Mouse (Mus musculus): ENCODE measurements around the gene Gnl1. TPM values are rescaled to one million over a fixed set of nuclear protein-coding genes. Genes with fewer than 3 reads are reported as not detected.

The Gnl1 gene
- polyA plus RNA-seq, 1 experiment from 2014 or later, result 57.9 TPM

GRCm38 (mm10) chr17:35967621-35968020, 12.0 kb upstream of the Gnl1 start:
- H3K36me3 ChIP-seq (replicated peaks), result peaks cover 40% of the 10 kb centered on the region
- no peaks in the 10 kb centered on the region for H3K9me3 ChIP-seq
- H3K27ac ChIP-seq, result no peak overlapping the region
- peaks cover 23% of the 10 kb centered on the region for H3K4me1 ChIP-seq
- 86% methylated on average over 2 of the region's 2 CpGs for WGBS
- no peak overlapping the region for H3K4me3 ChIP-seq (replicated peaks)
- no peak for ATAC-seq (ENCODE audit: low FRiP score)
- H3K4me2 ChIP-seq, result no peak overlapping the region
- no peak overlapping the region for H3K9ac ChIP-seq
- no peaks in the 10 kb centered on the region for H3K27me3 ChIP-seq

DNA sequence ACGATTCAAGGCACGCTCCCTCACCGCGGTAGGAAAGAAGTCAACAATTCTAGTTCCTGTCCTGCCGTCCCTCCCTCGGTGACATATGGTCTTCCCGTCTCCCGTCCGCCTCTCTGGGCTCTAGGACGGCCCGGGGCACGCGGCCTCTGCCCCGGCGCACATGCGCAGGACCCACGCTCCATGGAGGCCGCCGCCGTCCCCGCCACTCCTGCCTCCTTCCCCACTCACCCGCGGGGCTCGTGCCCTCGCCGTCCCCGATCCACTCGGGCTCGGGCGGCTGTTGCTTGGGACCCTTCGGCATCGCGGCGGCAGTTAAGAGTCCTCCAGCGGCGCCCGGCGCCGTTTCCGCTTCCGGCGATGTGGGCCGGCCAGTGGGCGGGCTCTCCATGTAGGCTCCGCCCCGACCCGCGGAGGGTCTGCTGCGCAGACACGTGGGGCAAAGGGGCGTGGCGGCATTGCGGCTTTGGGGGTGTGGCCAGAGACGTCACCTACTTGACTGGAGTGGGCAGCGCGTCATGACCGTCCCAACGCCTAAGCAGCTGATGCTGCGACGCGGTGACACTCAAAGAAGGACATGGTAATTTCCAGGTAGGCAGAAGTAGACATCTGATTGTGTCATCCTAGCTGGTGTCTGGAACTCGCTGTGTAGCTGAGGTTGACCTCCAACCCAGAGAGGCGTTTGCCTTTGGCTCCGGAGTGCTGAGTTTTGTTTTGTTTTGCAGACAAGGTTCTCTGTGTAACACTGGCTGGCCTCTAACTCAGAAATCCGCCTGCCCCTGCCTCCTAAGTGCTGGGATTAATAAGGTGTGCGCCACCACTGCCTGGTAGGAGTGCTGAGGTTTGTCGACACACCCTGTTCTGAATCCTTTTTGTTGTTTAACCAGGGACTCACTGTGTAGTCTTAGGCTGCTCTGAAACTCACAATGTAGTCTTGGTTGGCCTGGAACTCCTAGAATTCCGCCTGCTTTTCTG, 9.9 kb upstream of the Gnl1 start, which contains the start of gene Abcf1:
Abcf1 (minus strand) TSS at position 344 of the 972 bp plus-strand sequence.
- under 1% methylated on average over 68 of the region's 68 CpGs for WGBS
- Histone ChIP-seq H3K4me1 (peaks cover 23% of the 10 kb centered on the region), H3K36me3 (replicated peaks) (peaks cover 38% of the 10 kb centered on the region), H3K4me3 (replicated peaks) (peak within 1 kb of the TSS; percentile 90), H3K9ac (peak within 1 kb of the TSS; percentile 84), H3K27ac (peak within 1 kb of the TSS; percentile 48; the same call in 1 of the 2 replicates), H3K9me3 (no peaks in the 10 kb centered on the region), H3K27me3 (no peaks in the 10 kb centered on the region), H3K4me2 (peak within 1 kb of the TSS; percentile 89)
- peak; percentile 98 for ATAC-seq (ENCODE audit: low FRiP score)

GRCm38 (mm10) chr17:35972131-35972530, 7.5 kb upstream of the Gnl1 start:
- peaks cover 33% of the 10 kb centered on the region for H3K36me3 ChIP-seq (replicated peaks)
- H3K9me3 ChIP-seq, result no peaks in the 10 kb centered on the region
- no peaks in the 10 kb centered on the region for H3K27me3 ChIP-seq
- ATAC-seq (ENCODE audit: low FRiP score), result no peak
- no peak overlapping the region for H3K27ac ChIP-seq
- no peak overlapping the region for H3K4me2 ChIP-seq
- H3K9ac ChIP-seq, result no peak overlapping the region
- WGBS, result 83% methylated on average over 1 of the region's 1 CpGs
- H3K4me3 ChIP-seq (replicated peaks), result no peak overlapping the region
- peaks cover 23% of the 10 kb centered on the region for H3K4me1 ChIP-seq

- peaks cover 22% of the 10 kb centered on the region for H3K4me1 ChIP-seq
- H3K27ac ChIP-seq, result peak overlapping the region; percentile 95
- H3K4me2 ChIP-seq, result peak overlapping the region; percentile 90
- H3K9ac ChIP-seq, result peak overlapping the region; percentile 84
- no peaks in the 10 kb centered on the region for H3K9me3 ChIP-seq
- WGBS, result under 1% methylated on average over 41 of the region's 41 CpGs
- peak; percentile 86 for ATAC-seq (ENCODE audit: low FRiP score)
- peaks cover 33% of the 10 kb centered on the region for H3K36me3 ChIP-seq (replicated peaks)
- peak overlapping the region; percentile 78 for H3K4me3 ChIP-seq (replicated peaks)
- no peaks in the 10 kb centered on the region for H3K27me3 ChIP-seq
Observed at GRCm38 (mm10) chr17:35978811-35979400, 745 bp upstream of the Gnl1 start.

GRCm38 (mm10) chr17:35980363-35980754, 708 bp downstream of the Gnl1 start:
- Histone ChIP-seq H3K27ac (peak overlapping the region; percentile 95), H3K4me3 (replicated peaks) (peak overlapping the region; percentile 78), H3K36me3 (replicated peaks) (peaks cover 25% of the 10 kb centered on the region), H3K4me1 (peaks cover 22% of the 10 kb centered on the region), H3K9ac (peak overlapping the region; percentile 84), H3K9me3 (no peaks in the 10 kb centered on the region), H3K4me2 (peak overlapping the region; percentile 90), H3K27me3 (no peaks in the 10 kb centered on the region)
- WGBS, result 0% methylated on average over 23 of the region's 29 CpGs
- peak; percentile 28 for ATAC-seq (ENCODE audit: low FRiP score)

DNA sequence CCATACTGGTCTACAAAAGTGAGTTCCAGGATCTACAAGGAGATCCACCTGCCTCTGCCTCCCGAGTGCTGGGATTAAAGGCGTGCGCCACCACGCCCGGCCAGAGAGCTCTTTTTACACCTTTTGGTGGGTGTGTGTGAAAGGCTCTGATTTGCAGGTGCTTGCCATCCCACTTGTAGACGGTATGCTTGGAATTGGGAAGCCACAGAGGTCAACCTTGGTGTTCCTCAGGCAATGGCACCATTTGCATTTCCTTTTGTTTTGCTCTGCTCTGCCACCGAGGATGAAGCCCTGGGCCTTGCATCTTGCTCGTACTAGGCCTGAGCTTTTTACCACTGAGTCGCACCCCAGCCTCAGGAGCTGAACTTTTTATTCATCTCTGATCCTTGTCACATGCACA, 2.1 kb downstream of the Gnl1 start:
- no peak for ATAC-seq (ENCODE audit: low FRiP score)
- WGBS, result 87% methylated on average over 9 of the region's 9 CpGs
- Histone ChIP-seq H3K27me3 (no peaks in the 10 kb centered on the region), H3K27ac (no peak overlapping the region), H3K9ac (no peak overlapping the region), H3K4me1 (peaks cover 22% of the 10 kb centered on the region), H3K4me3 (replicated peaks) (no peak overlapping the region), H3K4me2 (no peak overlapping the region), H3K36me3 (replicated peaks) (peaks cover 38% of the 10 kb centered on the region), H3K9me3 (no peaks in the 10 kb centered on the region)

GRCm38 (mm10) chr17:35991781-35992180, 12.1 kb downstream of the Gnl1 start:
- Histone ChIP-seq H3K36me3 (replicated peaks) (peaks cover 30% of the 10 kb centered on the region), H3K9me3 (no peaks in the 10 kb centered on the region), H3K9ac (no peak overlapping the region), H3K27me3 (no peaks in the 10 kb centered on the region), H3K27ac (no peak overlapping the region), H3K4me3 (replicated peaks) (no peak overlapping the region), H3K4me2 (no peak overlapping the region), H3K4me1 (peaks cover 14% of the 10 kb centered on the region)
- ATAC-seq (ENCODE audit: low FRiP score), result no peak
- WGBS, result 53% methylated on average over 10 of the region's 10 CpGs

- peaks cover 11% of the 10 kb centered on the region for H3K36me3 ChIP-seq (replicated peaks)
- no peak overlapping the region for H3K9ac ChIP-seq
- WGBS, result 9% methylated on average over 17 of the region's 17 CpGs
- peaks cover 23% of the 10 kb centered on the region for H3K4me1 ChIP-seq
- peak overlapping the region; percentile 44 for H3K4me2 ChIP-seq
- no peak overlapping the region for H3K27ac ChIP-seq
- peak; percentile 69 for ATAC-seq (ENCODE audit: low FRiP score)
- no peaks in the 10 kb centered on the region for H3K9me3 ChIP-seq
- peak overlapping the region; percentile 62 for H3K4me3 ChIP-seq (replicated peaks)
- H3K27me3 ChIP-seq, result no peaks in the 10 kb centered on the region
Observed at GRCm38 (mm10) chr17:35993675-35994074, 14.0 kb downstream of the Gnl1 start.

DNA sequence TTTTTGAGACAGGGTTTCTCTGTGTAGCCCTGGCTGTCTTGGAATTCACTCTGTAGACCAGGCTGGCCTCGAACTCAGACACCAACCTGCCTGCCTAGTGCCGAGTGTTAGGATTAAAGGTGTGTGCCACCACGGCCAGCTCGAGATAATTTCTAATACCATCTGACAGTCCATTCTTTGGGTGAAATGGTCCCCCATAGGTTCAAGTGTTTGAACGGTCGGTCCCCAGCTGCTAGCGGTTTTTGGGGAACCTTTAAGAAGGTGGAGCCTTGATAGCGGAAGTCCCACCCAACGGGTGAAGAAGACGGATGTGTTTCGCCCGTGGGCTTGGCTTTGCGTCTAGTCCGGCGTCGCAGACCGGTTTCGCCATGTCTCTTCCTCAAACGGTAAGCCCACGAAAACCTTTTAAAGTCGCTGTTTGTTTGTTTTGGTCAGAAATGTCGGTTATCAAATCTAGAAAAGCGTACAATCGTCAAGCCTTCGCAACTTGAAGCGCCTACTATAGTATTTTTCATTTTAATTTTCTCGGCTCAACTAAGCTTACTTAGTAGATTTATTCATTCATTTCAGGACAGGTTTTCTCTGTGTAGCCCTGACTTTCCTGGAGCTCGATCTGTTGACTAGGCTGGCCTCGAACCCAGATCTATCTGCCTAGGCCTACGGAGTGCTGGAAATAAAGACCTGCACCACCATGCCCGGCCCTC, 14.7 kb downstream of the Gnl1 start:
- 3% methylated on average over 31 of the region's 31 CpGs for WGBS
- peak overlapping the region; percentile 47; the same call in 1 of the 2 replicates for H3K27ac ChIP-seq
- H3K9ac ChIP-seq, result peak overlapping the region; percentile 66
- H3K4me3 ChIP-seq (replicated peaks), result peak overlapping the region; percentile 62
- H3K4me2 ChIP-seq, result peak overlapping the region; percentile 74
- no peaks in the 10 kb centered on the region for H3K27me3 ChIP-seq
- no peaks in the 10 kb centered on the region for H3K9me3 ChIP-seq
- peaks cover 4% of the 10 kb centered on the region; the same call in 1 of the 2 replicates for H3K36me3 ChIP-seq (replicated peaks)
- peak; percentile 71 for ATAC-seq (ENCODE audit: low FRiP score)
- peaks cover 23% of the 10 kb centered on the region for H3K4me1 ChIP-seq

DNA sequence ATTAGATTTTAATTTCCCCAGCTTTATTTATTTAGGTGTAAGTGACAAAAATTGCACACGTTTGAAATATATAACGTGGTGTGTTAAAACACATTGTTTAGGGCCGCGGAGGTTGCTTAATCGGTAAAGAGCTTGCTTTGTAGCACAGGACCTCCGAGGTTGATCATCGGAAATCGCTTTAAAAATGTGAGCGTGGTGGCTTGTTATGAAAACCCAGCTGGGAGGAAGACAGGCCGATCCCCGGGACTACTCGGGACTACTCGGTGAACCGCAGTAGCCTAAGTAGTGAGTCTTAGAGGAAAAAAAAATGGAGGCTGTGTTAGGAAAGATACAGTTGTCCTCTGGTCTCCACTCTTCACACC, 15.2 kb downstream of the Gnl1 start:
- no peaks in the 10 kb centered on the region for H3K9me3 ChIP-seq
- no peak for ATAC-seq (ENCODE audit: low FRiP score)
- H3K27me3 ChIP-seq, result no peaks in the 10 kb centered on the region
- no peak overlapping the region for H3K27ac ChIP-seq
- H3K9ac ChIP-seq, result peak overlapping the region; percentile 66
- peaks cover 23% of the 10 kb centered on the region for H3K4me1 ChIP-seq
- peak overlapping the region; percentile 62 for H3K4me3 ChIP-seq (replicated peaks)
- WGBS, result 5% methylated on average over 14 of the region's 14 CpGs
- peak overlapping the region; percentile 74 for H3K4me2 ChIP-seq
- H3K36me3 ChIP-seq (replicated peaks), result no peaks in the 10 kb centered on the region

- Histone ChIP-seq H3K9me3 (no peaks in the 10 kb centered on the region), H3K4me1 (peaks cover 23% of the 10 kb centered on the region), H3K36me3 (replicated peaks) (no peaks in the 10 kb centered on the region), H3K9ac (no peak overlapping the region), H3K27ac (no peak overlapping the region), H3K4me3 (replicated peaks) (peak overlapping the region; percentile 3; the same call in 1 of the 2 replicates), H3K4me2 (no peak overlapping the region), H3K27me3 (no peaks in the 10 kb centered on the region)
- WGBS, result 3% methylated on average over 11 of the region's 11 CpGs
- peak; percentile 69 for ATAC-seq (ENCODE audit: low FRiP score)
Observed at GRCm38 (mm10) chr17:35996949-35997348, 17.3 kb downstream of the Gnl1 start.
